Mouse (Mus musculus) MEL-GATA-1-ER (cell line): ENCODE measurements around the gene Fam155a.

ENCODE experiments used
- DNase-seq: peaks from one replicate; pipeline ENCODE4 v3.0.0-alpha.2; 2012; ENCODE audit warnings: low read depth; ENCODE audit errors: extremely low read depth

Fam155a gene

GRCm38 (mm10) chr8:9295046-9295445, 475.9 kb downstream of the Fam155a start:
- DNase-seq, result no peak

DNA sequence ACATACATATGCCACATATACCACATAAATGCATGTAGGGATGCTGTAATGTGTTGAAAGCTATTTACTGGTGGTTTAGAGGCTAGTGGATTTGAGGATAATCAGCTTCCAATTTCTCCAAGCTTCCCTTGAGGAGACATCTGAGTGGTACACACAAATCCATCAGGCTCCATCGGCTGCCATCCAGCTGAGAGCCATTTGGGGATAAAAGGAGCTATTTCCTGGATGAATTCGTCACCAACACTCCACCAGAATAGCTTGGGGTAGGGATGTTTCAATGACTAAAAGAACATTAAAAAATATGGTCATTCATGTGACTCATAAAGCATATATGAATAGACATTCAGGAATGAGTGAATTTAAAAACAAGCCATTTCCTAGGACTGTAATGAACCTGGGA, 478.4 kb downstream of the Fam155a start:
- no peak for DNase-seq

DNA sequence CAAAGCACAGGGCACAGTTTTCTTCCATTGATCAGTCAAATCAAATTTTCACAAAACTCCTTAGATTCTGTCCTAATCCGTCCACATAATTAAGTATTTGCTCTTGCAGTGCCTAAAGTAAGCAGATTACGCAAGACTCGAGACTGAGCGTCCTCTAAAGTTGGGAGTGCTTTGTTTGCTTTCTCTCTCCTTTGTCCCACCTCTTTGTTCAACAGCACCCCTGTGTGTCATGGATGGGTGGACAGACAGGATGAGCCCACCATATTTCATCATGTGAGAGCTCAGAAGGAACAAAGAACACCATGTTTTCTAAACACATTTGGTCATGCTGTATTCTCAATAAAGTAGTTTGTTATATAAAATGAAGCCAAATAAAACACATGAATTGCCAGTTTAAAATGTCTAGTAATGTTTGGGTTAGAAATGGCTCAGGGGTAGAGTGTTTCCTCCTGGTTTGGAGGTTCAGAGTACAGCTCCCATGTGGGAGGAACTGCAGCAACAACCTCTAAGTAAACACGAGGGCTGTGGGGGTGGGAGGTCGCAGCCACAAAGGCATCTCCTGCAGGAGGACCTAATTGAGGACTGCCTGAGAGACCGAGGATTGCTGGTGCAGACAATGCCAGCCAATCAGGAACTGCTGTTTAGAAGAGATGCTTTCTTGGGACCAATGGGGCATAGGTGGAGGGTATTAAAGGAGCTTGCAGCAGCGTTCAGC, 482.8 kb downstream of the Fam155a start:
- DNase-seq, result no peak

DNA sequence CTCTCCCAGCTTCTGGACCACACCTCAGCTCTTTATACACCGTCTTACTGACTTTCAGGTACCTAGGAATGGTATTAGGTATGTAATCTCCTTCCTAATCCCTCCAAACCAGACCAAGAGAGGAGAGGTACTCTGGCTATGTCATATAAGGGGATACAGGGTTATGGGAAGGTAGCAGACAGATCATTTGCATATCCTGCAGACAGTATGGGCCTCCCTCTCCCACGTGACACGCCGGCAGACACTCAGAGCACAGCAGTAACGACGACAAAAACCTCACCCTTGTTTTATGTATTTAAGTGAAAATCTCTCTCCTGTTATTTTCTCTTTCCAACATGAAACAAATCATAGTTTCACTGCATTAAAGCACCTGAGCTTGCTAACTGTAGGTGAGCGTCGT, 496.8 kb downstream of the Fam155a start:
- no peak for DNase-seq

DNA sequence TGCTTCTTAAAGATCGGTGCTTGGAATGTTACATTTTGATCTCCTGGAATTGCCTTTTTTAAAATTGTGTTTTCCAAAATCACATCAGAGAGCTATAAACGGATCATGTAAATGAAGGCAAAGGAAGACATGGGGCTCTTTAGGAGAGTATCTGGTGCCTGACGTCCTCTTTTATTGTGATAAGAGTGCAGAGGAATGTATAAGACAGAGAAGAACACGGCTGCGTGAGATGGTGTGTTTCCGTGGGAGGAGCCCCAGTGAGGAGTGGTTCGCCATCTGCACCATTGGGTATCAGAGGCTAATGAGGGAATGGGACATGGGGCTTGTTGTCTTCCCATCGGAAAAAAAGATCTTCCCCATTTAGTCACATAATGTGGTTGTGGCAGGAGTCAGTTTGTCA, 506.6 kb downstream of the Fam155a start:
- DNase-seq, result no peak

GRCm38 (mm10) chr8:9261527-9261926, 509.4 kb downstream of the Fam155a start:
- DNase-seq, result no peak

GRCm38 (mm10) chr8:9255316-9255715, 515.6 kb downstream of the Fam155a start:
- no peak for DNase-seq

DNA sequence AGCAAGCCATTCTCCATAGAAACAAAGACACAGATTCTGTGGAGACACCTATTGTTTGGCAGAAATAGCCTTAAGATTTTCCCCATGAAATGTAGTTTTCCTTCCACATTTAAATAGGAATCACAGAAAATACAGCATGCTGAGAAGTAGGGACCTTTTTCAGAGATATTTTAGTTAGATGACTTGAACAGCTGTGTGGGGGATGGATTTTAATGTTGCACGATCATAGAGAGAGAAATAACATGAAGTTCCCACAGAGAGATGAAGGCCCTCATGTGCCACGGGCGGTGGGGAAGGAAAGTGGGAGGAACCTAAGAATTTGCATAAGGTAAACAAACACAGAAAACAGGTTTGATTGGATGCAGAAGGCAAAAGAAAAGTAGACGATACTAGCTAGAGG, 518.0 kb downstream of the Fam155a start:
- no peak for DNase-seq

GRCm38 (mm10) chr8:9248109-9248821, 522.7 kb downstream of the Fam155a start:
- no peak for DNase-seq

- no peak for DNase-seq
Observed at GRCm38 (mm10) chr8:9245994-9246393, 525.0 kb downstream of the Fam155a start.

GRCm38 (mm10) chr8:9240996-9241395, 530.0 kb downstream of the Fam155a start:
- DNase-seq, result no peak

DNA sequence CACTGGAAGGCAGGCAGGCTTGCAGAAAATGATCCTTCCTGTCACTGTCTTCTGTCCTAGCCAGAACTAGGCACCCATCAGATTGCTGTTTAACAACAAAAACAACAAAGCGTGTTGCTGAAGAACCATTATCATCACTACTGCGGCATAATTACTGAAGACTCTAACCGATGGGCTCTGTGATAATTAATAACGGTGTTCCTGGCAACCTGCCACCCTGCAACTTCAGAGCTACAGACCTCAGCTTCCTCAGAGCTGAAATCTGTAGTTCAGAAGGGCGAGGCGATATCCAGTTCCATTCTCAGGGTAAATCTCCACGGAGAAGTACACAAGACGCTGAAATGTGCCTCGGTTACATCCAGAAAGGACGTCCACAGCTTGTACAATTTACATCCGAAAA, 531.2 kb downstream of the Fam155a start:
- no peak for DNase-seq

DNA sequence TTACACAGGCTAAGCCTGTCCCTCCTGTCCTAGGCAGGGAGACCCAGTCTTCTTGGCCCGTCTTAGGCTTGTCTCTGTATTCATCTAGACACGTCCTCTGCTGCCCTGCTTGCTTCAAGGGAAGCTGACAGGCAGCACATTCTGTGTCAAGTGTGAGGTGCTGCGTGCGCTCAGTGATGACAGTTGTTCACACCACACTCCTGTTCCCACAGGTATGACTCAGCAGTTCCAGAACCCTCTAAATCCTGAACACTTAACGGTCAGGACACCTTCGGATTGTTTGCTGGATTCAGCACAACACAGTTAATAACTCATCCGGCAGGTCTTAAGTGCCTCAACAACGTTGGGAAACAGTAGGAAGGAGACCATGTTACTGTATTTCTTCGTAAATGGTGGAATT, 532.0 kb downstream of the Fam155a start:
- no peak for DNase-seq

GRCm38 (mm10) chr8:9233326-9233919, 537.5 kb downstream of the Fam155a start:
- DNase-seq, result no peak

- DNase-seq, result no peak
Observed at GRCm38 (mm10) chr8:9227779-9228464, 543.0 kb downstream of the Fam155a start.

DNA sequence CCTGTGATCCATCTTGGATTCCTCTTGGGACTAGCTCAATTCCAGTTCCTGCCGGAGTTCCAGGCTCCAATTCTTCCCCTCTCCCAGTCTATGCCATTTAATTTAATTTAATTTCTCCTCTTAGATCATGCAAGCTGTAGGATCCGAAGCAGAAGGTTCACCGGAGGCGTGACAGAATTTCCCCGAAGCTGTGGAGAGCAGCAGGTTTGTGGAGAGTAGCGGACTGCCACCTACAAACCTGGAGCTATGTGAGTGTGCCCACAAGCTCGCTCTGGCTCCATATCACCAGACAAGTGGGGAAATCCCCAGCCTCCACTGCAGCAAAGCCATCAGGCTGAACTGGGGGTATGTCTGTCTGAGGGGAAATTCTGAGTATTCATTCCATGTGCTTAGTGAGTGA, 544.2 kb downstream of the Fam155a start:
- no peak for DNase-seq

- no peak for DNase-seq
Observed at GRCm38 (mm10) chr8:9211751-9212150, 559.2 kb downstream of the Fam155a start.

DNA sequence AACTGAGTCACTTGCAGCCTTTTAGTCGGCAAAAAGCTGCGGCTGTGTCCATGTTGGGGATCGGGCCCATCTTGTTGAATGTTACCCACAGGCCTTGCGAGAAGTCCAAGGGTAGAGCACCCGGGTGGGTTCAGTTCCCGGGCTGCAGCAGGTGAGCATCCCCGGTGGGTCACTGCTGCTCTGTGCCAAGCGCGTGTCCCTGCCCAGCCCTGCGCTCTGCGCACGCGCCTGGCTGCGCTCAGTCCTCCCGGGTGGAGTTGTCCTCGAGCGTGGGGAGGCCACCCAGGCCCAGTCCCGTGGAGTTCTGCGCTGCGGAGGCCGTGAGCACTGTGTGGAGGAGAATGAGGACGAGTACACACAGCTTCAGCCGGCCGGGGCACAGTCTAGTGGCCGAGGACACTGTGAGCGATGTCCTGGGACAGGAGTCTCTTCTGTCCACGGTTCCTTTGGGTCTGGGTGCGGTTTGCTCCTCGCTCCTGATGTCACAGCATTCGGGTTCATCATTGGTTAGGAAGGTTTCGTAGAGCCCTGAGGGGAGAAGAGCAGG, 563.4 kb downstream of the Fam155a start:
- DNase-seq, result no peak

GRCm38 (mm10) chr8:9204345-9205067, 566.5 kb downstream of the Fam155a start:
- DNase-seq, result no peak

- DNase-seq, result no peak
Observed at GRCm38 (mm10) chr8:9200099-9200498, 570.9 kb downstream of the Fam155a start.

GRCm38 (mm10) chr8:9191682-9192081, 579.3 kb downstream of the Fam155a start:
- no peak for DNase-seq
